Mouse (Mus musculus) telencephalon, adult 2 months (tissue): ENCODE data around the gene Rbpj.
"Not testable (repeated sequence)": the region's sequence is repeated elsewhere in the genome, so short reads cannot be mapped to it uniquely, and the experiment has no call there.

ENCODE experiments used
- DNase-seq: peaks from one replicate; pipeline ENCODE4 v3.0.0-alpha.2; 2011; ENCODE audit warnings: low read depth, low spot score

The Rbpj gene

GRCm38 (mm10) chr5:53550329-53550728 lies 84.4 kb downstream of the Rbpj start:
- DNase-seq: not testable (repeated sequence)

GRCm38 (mm10) chr5:53551394-53551793 lies 85.4 kb downstream of the Rbpj start:
- no peak for DNase-seq

GRCm38 (mm10) chr5:53551910-53552309 lies 86.0 kb downstream of the Rbpj start:
- no peak for DNase-seq

- DNase-seq: no peak
These were observed 87.3 kb downstream of the Rbpj start for GRCm38 (mm10) chr5:53553281-53553680.

GRCm38 (mm10) chr5:53554180-53554579 lies 88.2 kb downstream of the Rbpj start:
- no peak for DNase-seq

GRCm38 (mm10) chr5:53554926-53555325 lies 89.0 kb downstream of the Rbpj start:
- DNase-seq: no peak

GRCm38 (mm10) chr5:53555474-53555873 lies 89.5 kb downstream of the Rbpj start:
- DNase-seq: no peak

GRCm38 (mm10) chr5:53555929-53556328 lies 90.0 kb downstream of the Rbpj start:
- no peak for DNase-seq

GRCm38 (mm10) chr5:53557544-53558260 lies 91.8 kb downstream of the Rbpj start:
- DNase-seq: no peak

- no peak for DNase-seq
These were observed 95.2 kb downstream of the Rbpj start for GRCm38 (mm10) chr5:53561160-53561559.

GRCm38 (mm10) chr5:53564309-53564708 lies 98.4 kb downstream of the Rbpj start:
- DNase-seq: no peak

GRCm38 (mm10) chr5:53565213-53565794 lies 99.4 kb downstream of the Rbpj start:
- no peak for DNase-seq

GRCm38 (mm10) chr5:53566485-53567083 lies 100.6 kb downstream of the Rbpj start:
- no peak for DNase-seq

GRCm38 (mm10) chr5:53572496-53572895 lies 106.5 kb downstream of the Rbpj start:
- DNase-seq: no peak

- no peak for DNase-seq
These were observed 109.0 kb downstream of the Rbpj start for GRCm38 (mm10) chr5:53574883-53575442.

GRCm38 (mm10) chr5:53577272-53577889 lies 111.4 kb downstream of the Rbpj start:
- no peak for DNase-seq

GRCm38 (mm10) chr5:53584069-53584767 lies 118.3 kb downstream of the Rbpj start:
- DNase-seq: no peak

GRCm38 (mm10) chr5:53588421-53589171 lies 122.6 kb downstream of the Rbpj start:
- DNase-seq: no peak

- peak; percentile 97 for DNase-seq
These were observed 123.4 kb downstream of the Rbpj start for GRCm38 (mm10) chr5:53589172-53589960.

GRCm38 (mm10) chr5:53590179-53590765 lies 124.3 kb downstream of the Rbpj start:
- peak; percentile 99 for DNase-seq
